Mouse (Mus musculus): ENCODE data around the gene Klhdc8b.
A peak's percentile ranks its signal among the peaks of the same experiment; 100 is the strongest.

Gene Klhdc8b

DNA sequence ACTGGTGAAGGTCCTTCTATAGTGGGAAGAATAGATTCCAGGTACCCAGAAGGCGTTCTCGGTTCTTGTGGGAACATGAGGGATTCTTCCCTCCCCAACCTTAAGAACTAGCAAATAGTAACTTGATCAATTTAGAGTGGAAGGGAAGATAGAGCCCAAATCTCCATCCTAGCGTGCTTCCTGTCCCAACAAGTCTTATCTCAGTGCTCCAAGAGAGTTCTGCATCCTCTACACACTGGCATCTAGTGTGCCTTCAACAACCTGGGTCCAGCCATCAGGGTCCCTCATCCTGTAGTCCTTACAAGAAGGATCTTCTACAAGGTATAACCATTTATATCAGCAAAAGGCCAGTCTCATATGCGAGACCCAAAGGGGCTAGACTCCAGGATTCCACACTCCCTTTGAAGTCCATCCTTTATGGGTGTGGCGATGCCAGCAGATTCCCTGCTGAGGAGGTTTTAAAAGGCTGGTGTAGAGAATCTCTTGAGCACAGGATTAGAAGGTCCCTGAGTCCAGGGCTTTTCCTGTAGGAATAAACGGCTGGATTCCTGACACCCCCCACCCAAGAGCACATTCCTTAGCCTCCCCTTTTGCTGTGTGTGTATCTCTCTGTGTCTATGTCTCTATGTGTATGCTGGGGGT lies 9.7 kb downstream of the Klhdc8b start:
- no peak for DNase-seq (ENCODE audit: inconsistent ontology term)

DNA sequence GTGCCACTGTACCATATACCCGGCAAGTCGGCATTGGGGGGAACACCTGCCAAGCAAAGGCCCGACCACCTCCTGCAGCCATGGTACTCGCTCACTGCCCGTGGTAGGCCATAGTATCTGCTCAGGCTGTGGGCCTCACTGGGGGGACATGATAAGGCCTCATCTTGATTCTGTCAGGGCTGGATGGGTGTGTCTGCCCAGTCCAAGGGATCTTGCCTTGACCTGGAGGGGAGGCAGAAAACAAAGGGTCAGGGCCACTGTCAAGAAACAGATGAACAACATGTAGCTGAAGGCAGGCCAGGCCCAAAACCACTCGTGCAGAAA lies 10.2 kb downstream of the Klhdc8b start:
- DNase-seq (ENCODE audit: inconsistent ontology term), result no peak

DNA sequence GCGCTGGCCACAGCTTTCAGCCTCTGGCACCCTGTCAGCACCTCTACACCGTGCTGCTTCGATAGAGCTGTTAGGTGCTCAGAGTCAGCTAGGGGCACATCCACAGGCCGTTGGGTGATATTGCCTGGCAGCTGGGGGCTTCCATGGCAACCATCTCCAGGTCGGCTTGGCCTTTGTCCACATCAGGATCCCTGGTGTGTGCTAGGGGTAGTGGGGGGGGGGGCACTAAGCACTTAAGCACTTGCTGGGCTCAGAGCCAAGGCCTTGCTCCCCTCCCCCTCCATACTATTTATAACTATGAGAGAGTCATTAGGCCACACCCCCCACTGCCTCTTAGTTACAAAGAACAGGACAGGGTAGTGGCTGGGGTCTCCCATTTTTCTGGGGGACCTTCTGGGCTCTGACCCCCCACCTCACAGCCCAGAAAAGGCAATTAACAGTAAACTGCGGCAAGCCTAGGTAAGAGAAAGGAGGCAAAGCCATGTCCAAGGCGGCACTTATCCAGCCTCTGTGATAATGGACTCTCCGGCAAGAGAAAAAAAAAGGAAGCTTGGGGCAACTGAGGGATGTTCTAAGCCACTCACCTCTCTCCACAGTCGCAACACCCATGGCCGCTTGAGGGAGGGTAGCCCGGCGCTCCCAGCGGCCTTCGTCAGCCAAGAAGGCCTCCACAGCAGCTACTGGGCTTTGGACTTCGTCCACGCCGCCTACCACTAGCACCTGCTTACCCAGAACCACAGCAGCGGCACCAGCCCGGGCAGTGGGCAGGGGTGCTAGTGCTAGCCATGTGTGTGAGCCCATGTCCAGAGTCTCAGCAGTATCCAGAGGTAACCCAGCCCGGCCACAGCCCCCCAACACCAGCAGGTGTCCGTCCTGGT lies 10.8 kb downstream of the Klhdc8b start:
- DNase-seq (ENCODE audit: inconsistent ontology term), result peak; percentile 26

DNA sequence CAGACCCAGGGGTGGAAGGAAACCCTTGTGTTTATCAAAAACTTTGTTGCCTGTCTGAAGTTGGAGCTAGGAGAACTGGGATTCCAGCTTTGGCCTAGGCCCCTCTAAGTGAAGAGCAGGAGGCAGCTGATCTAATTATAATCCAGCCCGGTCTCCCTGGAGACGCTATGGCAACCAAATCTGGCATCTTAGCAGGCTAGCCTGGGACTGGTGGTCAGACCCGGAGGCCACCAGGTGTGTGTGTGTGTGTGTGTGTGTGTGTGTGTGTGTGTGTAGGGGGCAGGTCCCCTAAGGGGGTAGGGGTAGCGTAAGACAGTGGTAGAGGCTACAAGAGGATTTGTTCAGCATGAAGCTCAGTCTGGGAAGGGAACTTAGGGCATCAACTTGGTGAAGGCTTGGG lies 11.5 kb downstream of the Klhdc8b start:
- no peak for DNase-seq (ENCODE audit: inconsistent ontology term)

DNA sequence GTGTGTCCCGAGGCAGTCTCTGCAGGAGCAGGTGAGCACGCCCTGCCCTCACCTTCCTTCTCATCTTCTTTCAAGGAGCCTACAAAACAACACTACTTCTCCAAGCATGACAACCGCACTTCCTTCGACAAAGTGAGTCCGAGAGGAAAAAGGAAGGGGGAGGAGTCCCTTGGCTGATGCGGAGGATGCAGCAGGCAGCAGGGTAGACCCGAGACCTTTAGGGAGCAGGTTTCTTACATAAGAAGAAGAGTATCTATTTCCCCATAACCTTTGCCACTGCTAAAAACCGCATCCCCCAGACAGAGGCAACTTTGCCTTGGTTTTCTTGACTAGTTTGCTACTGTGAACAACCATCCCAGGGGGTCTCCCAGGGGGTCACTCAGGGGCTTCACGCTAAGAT lies 16.3 kb downstream of the Klhdc8b start:
- no peak for DNase-seq (ENCODE audit: inconsistent ontology term)

DNA sequence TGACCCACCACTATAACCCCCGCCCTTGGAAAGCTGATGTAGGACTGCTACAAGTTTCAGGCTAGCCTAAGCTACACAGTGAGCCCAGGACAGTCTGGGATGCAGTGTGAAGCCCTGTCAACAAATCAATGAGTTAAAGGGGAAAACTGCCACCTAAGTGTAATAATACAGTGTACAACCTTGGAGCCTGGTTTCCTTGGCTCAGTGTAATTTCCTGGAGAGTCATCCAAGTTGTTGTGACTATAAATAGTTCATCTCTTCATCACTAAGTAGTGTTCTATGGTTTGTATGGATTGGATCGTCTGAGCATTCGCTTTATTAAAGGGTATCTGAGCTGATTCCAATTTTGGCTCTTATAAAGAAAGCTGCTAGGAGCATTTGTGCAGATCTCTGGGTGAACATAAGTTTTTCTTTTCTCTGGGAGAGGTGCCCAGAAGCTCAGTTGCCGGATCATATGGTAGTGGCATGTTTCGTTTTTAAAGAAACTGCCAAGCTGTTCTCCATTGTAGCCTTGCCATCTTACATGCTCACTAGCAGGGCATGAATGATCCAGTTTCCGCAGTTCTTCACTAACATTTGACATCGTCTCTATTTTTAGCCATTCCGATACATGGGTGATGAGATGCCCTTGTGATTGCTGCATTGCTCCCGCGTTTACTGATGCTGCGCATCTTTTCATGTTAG lies 20.0 kb downstream of the Klhdc8b start:
- DNase-seq (ENCODE audit: inconsistent ontology term), result no peak

DNA sequence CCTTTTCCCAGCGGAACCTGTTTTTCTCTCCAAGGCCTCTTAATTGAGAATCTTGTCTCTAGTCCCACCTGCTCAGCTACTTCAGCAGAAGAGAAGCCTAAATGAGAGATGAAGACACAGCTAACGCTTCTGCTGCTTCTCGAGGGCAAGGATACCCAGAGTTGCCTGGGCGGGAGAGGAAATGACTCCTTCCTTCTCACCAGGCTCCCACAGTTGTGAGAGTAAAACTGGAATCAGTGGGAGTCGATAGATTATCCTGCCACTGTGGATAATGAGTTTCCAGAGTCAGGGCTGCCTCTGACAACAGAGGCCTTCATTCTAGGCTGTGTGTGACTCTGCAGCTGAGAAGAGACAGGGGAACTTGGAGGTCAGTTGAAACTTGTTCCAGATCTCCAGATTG lies 20.9 kb downstream of the Klhdc8b start:
- DNase-seq (ENCODE audit: inconsistent ontology term), result no peak

DNA sequence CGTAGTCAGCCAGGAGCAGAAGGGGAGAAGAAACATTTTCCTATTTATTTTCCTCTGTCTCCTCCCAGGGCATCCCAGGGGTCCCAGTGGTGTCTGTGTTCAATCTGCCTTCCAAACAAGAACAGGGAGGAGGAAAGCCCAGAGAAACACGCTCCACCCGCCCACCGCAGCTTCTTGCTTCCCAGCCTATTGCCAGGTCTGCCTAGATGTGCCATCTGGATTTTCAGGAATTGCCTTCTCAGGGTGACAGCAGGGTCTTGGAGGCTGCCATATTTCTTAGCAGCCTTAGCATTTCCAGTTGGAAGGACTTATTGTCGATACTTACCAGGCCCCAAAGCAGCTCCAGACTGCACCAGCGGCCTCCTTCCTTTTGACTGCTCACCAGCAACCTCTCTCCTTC lies 22.2 kb downstream of the Klhdc8b start:
- DNase-seq (ENCODE audit: inconsistent ontology term), result no peak

DNA sequence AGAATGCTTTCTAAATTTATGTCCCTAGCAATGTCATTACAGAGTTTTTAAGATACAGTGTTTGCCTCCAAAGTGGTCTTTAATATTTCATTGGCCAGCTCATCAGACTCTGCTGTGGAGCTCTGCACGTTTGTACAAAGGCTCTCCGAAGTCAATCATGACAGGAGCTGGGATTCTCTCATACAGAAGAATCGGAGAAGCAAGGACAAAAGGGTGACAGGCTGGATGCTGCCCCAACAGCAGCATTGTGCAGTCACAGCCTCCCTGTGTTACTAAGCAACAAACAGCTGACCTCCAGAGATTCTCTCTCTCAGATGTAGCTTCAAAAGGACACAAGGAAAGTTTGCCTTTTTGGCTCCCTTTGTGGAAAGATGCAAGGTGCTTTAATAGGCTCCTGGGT lies 25.2 kb downstream of the Klhdc8b start, which contains the start of gene BC048562:
TSS of gene BC048562 (plus strand) at position 301 of the 400 bp plus-strand sequence.
- DNase-seq (ENCODE audit: inconsistent ontology term), result no peak

DNA sequence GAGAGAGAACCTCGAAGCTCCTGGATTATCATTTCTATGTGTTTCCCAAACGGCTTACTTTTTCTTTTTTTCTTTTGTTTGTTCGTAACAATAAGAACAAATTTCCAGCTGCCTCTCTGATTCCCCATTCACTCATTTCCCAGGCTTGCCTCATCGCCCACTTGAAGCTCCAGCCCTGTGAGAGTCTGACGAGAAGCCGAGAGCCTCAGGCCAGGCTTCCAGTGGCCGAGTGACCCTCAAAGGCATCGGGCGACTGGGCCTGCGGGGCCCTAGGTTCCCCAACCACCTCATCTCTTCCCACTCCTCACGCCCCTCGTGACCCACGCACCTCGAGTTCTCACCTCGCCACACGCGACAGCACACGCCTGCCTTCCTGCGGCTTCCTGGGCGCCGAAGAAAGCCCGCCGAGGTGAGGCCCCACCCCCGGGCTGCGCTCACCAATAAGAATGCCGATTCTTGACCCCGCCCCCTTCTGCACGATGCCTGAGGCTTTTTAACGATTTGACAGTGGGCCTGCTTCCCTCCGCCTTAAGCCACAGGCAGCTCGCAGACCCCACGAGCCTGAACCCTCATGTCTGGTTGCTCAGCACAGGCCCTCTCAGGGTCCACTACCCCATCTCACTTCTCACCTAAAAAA lies 29.8 kb downstream of the Klhdc8b start:
- peak; percentile 24 for DNase-seq (ENCODE audit: inconsistent ontology term)

DNA sequence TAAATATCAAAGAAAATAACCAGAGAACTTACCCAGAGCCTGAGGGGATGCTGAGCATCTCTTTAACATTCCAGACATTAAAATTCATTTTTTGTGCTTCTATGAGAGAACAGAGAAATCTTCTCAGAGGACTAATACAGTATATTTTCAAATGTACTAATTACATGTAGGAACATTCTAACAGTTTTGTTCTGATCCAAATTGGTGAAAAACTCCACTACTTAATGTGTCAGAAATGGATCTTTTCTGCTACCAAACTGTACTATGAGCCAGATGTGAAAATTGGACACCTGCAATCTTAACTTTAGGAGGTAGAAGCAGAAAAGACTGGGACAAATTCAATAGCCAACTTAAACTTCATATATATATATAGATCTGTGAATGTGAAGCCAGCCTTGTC lies 33.0 kb downstream of the Klhdc8b start, which contains the start of gene Ccdc36:
TSS of gene Ccdc36 (minus strand) at position 101 of the 400 bp plus-strand sequence.
- DNase-seq (ENCODE audit: inconsistent ontology term), result no peak

DNA sequence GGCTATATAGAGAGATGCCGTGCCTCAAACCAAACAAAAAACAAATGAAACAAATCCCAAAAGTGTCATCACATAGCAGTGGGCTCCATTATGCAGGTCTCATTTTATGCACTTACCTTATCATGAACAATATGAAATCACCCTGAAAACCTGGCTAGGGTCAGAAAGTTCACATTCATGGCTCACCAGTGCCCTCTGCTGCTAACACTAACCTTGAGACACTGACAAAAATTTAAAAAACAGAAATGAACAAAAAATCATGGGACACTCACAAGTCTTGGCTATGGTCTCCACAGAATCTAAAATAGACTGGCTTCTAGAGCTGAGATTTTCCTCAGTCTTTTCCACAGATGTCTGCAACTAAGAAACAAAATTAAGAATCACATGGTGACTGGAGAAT lies 49.2 kb downstream of the Klhdc8b start:
- DNase-seq (ENCODE audit: inconsistent ontology term), result peak; percentile 7

DNA sequence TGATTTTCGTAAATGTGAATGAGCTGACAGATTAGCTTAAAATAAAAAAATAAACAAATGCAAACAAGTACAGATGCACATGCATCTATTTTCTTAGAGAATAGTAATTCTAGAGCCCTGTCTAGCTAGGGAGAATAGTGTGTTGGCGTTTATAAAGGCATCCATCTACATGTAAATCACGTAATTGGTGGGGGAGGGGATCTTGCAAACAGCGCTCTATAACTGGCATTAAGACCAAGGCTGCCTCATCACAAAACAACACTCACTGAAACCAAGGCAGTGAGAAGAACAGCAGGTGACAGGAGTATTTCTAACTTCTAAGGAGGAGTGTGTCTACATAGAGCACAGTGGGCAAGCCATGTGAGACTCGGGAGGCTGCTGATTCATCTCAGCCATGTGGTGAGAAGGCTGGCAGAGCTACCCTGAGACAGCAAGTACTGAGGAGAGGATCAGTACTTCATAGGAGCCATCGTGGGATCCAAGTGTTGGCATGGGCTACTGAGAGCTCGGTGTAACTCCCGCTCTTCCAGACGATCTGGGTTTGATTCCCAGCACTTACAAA lies 49.9 kb downstream of the Klhdc8b start:
- no peak for DNase-seq (ENCODE audit: inconsistent ontology term)

DNA sequence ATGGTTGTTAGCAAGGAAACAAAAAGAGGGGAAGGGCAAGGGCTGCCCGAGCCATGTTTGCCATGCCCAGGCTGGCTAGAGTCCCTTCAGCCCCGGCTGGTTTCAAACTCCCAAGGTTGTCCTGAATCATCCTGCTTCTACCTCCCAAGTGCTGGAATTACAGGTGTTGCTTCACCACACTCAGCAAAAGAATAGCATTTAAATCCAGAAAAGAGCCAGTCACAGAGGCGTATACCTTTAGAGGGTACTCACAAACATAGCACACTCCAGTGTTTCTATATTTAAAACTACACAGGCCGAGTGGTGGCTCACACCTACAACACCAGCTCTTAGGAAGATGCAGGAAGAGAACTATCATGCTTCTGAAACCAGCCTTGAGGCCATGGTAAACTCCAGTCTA lies 51.8 kb downstream of the Klhdc8b start:
- DNase-seq (ENCODE audit: inconsistent ontology term), result no peak

DNA sequence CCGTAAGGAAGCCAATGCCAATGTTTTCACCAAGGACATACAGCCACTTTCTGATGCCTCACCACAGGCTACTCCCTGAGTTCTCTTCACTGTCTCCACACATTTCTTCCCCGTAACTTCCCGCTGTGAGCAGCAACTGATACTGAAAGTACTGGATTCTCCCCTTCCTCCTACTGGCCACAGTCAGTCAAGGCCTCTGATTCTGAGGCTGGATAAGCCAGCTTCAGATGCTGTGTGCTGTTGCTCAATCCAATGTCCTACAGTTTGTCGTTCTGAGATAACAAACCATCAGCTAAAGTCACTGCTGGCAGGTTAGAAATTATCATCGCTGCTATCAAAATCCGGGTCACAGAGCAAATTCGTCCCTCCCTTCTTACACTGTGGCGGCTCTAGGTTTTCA lies 56.9 kb downstream of the Klhdc8b start:
- DNase-seq (ENCODE audit: inconsistent ontology term), result no peak

DNA sequence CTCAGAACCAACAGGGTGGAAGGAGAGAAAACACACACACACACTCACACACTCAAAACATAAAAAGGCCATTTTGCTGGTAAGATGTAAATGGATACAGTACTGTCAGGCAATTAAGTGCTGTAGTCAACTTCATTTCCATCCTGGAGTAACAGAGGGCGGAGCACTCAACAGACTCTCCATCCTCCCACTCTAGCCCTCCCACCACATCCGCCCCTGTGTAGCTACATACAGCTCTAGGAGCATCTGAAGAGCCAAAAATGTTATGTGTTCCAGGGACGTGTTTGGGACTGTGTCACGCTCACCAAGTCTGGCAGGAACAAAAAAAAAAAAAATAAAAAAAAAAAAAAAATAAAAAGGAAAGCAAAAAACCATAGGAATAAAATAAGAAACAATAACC lies 58.3 kb downstream of the Klhdc8b start:
- no peak for DNase-seq (ENCODE audit: inconsistent ontology term)

DNA sequence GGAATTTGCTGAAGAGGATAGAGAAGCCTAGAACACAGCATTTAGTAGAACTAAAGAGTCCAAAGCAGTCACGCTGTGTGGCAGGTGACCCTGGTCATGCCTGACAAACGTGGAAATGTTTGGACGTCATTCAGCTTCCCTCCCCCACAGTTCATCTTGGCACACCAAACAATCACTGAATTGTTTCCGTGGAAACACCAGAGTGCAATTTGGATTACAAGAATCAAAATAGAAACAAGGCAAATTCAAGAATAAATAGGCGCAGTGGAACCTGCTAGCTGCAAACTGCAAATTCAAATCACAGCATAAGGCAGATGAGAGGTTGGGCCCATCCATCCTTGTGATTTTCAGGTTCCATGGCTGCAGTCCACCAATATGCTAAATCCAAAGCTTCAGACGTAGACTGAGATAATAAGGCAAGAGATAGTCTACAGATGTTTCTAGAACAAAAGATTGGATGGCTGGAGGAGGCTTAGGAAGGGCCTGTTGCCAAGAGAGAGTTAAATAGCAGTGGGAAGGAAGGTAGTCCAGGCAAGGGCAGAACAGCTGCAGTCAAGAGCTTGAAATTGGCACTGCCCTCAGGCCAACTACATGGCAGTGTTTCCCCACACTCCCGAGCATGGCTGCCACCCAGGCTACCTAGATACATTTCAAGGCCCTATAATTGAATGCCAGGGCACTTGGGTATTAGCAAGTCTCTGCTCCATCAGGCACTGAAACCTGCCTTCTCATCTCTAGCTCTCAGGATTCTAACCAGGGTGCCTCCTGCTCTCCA lies 60.0 kb downstream of the Klhdc8b start:
- DNase-seq (ENCODE audit: inconsistent ontology term), result peak; percentile 73

DNA sequence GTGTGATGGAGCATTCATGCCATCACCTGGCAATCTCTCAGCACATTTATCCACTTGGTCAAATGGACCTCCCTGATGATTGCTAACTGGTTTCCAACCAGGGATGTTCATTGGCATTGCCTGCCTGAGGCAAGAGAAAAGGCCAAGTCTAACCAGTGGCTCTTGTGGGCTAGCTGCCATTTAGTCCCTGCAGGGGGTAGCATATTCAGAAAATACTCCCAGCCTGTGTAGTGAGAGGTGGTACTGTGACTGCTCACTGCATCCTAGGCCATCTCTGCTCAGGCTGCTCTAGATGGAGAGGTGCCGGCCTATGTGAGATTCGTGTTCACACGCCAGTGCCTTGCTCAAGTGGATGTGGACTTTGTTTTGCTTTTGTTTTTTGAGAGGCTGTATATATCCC lies 63.1 kb downstream of the Klhdc8b start:
- peak; percentile 18 for DNase-seq (ENCODE audit: inconsistent ontology term)

Data from Muller cell, postnatal 12 days (primary cell).